Mouse (Mus musculus) spleen, adult 2 months (tissue): Measurements from ENCODE around the gene Ext2. TPM values are rescaled to one million over a fixed set of nuclear protein-coding genes. Genes with fewer than 3 reads are reported as not detected.

ENCODE experiments used
- DNase-seq, 2 experiments: peaks; one replicate each; pipeline versions ENCODE4 v3.0.0 to v3.0.0-alpha.2; 2012 to 2021; ENCODE audit warnings: low spot score in 2 of 2, low read depth in 1 of 2
- H3K27ac ChIP-seq: fragments of 200-500 bp; 2 replicates; pipeline ENCODE4 v1.5.1; 2012; ENCODE audit warnings: low read length, inconsistent platforms; ENCODE audit not compliant: insufficient read depth
- H3K27me3 ChIP-seq: fragments of 200-500 bp; 2 replicates; pipeline ENCODE4 v1.6.1; 2012; ENCODE audit warnings: mild to moderate bottlenecking, moderate library complexity, low read length, inconsistent platforms; ENCODE audit not compliant: control insufficient read depth, insufficient read depth
- H3K36me3 ChIP-seq: fragments of 200-500 bp; 2 replicates; pipeline ENCODE4 v1.6.1; 2012; ENCODE audit warnings: mild to moderate bottlenecking, low read length, inconsistent platforms; ENCODE audit not compliant: control insufficient read depth, insufficient read depth
- H3K4me1 ChIP-seq: fragments of 200-500 bp; 2 replicates; pipeline ENCODE4 v1.6.1; 2011; ENCODE audit warnings: inconsistent platforms; ENCODE audit not compliant: control insufficient read depth, insufficient read depth, insufficient read length
- H3K4me3 ChIP-seq: fragments of 200-500 bp; 2 replicates; pipeline ENCODE4 v1.5.1; 2011; ENCODE audit warnings: mild to moderate bottlenecking, inconsistent platforms; ENCODE audit not compliant: insufficient read depth, insufficient read length; ENCODE audit errors: extremely low read depth
- CTCF ChIP-seq: fragments of 200-500 bp; IDR thresholded peaks from 2 replicates; pipeline ENCODE4 v1.5.1; 2011; ENCODE audit warnings: mild to moderate bottlenecking, inconsistent platforms; ENCODE audit not compliant: insufficient read depth, insufficient read length, insufficient replicate concordance; ENCODE audit errors: extremely low read depth
- POLR2A ChIP-seq: fragments of 200-500 bp; IDR thresholded peaks from 2 replicates; pipeline ENCODE4 v1.6.1; 2011; ENCODE audit warnings: low read depth, low read length, inconsistent platforms
- WGBS: fragments of 180-500 bp; shearing (Covaris S2); methylation state at CpG from one replicate; pipeline ENCODE4 v1.1.7; 2018; 5-methylcytosine and 5-hydroxymethylcytosine counted together
- polyA plus RNA-seq: library from polyadenylated mRNA; depleted of rRNA; stranded (reverse); fragments of >200 nt; gene quantifications from 2 replicates; pipeline ENCODE4 v1.2.3, GENCODE M21; 2012

Gene Ext2
- polyA plus RNA-seq, 1 experiment: 23.9 TPM

- no peaks in the 10 kb centered on the region for H3K36me3 ChIP-seq
- no peaks in the 10 kb centered on the region; the same call in 1 of the 2 replicates for H3K4me1 ChIP-seq
- no peaks in the 10 kb centered on the region for H3K27me3 ChIP-seq
- DNase-seq: no peak
- no peak overlapping the region for H3K4me3 ChIP-seq
- TF ChIP-seq POLR2A: no peak
- no peak for TF ChIP-seq CTCF
- 87% methylated on average over 4 of the region's 4 CpGs for WGBS
- H3K27ac ChIP-seq: no peak overlapping the region
Measured at GRCm38 (mm10) chr2:93770895-93771294, 51.5 kb downstream of the Ext2 start.

- TF ChIP-seq CTCF (no peak), POLR2A (no peak)
- Histone ChIP-seq H3K27ac (no peak overlapping the region), H3K4me3 (no peak overlapping the region), H3K27me3 (no peaks in the 10 kb centered on the region), H3K4me1 (no peaks in the 10 kb centered on the region; the same call in 1 of the 2 replicates), H3K36me3 (no peaks in the 10 kb centered on the region)
- WGBS: 91% methylated on average over 6 of the region's 6 CpGs
- no peak for DNase-seq
Measured at GRCm38 (mm10) chr2:93769875-93770274, 52.5 kb downstream of the Ext2 start.

DNA sequence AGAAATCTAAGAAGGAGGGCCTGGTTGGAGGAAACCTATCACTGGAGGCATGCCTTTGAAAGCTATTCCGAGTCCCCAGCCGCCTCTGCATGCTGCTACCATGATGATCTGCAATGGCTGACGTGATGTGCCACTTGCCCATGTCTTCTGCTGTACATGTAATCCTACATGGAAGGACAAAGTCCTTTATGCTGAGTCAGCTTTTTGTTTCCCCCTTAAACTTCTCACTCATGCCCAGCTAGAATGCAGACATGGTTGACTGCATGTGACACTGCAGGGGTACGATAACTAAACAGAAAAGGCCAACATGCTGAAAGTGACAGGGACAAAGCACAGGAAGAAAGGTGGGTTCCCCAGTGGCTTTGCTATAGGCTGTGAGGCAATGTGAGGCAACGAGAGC lies 56.6 kb downstream of the Ext2 start:
- Histone ChIP-seq H3K27ac (no peak overlapping the region), H3K4me1 (no peaks in the 10 kb centered on the region), H3K27me3 (no peaks in the 10 kb centered on the region), H3K36me3 (peaks cover 6% of the 10 kb centered on the region; the same call in 1 of the 2 replicates), H3K4me3 (no peak overlapping the region)
- WGBS: 87% methylated on average over 5 of the region's 5 CpGs
- TF ChIP-seq POLR2A (no peak), CTCF (no peak)
- DNase-seq: no peak

DNA sequence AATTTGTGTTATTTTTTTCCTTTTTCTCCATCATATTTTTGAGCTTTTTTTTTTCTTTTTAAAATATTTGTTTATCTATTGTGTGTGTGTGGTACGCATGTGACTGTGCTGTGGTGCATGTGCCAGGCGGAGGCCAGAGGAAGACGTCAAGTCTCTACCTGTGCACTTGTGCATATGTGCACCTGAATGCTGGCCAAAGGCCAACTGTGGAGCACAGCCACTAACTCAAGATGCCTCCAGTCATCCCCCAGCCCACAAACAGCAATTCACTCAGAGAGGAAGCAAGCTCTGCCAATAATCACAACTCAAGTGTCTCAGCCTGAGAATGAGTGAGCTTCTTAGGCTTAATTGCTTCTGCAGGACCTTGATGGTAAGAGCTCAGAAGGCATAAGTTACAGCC lies 58.2 kb downstream of the Ext2 start:
- no peak overlapping the region for H3K27ac ChIP-seq
- DNase-seq: no peak
- H3K27me3 ChIP-seq: no peaks in the 10 kb centered on the region
- H3K4me1 ChIP-seq: no peaks in the 10 kb centered on the region
- no peak overlapping the region for H3K4me3 ChIP-seq
- H3K36me3 ChIP-seq: peaks cover 6% of the 10 kb centered on the region; the same call in 1 of the 2 replicates
- TF ChIP-seq POLR2A (no peak), CTCF (no peak)
- 97% methylated on average over 3 of the region's 3 CpGs for WGBS

- WGBS: 77% methylated on average over 3 of the region's 3 CpGs
- DNase-seq: no peak
- no peak overlapping the region for H3K4me3 ChIP-seq
- H3K4me1 ChIP-seq: 0 out of 2 replicates have a peak, but pooled peaks cover 2% of the 10 kb centered on the region
- H3K27me3 ChIP-seq: no peaks in the 10 kb centered on the region
- peaks cover 6% of the 10 kb centered on the region; the same call in 1 of the 2 replicates for H3K36me3 ChIP-seq
- no peak overlapping the region for H3K27ac ChIP-seq
- no peak for TF ChIP-seq POLR2A
Measured at GRCm38 (mm10) chr2:93760389-93760788, 62.0 kb downstream of the Ext2 start.

GRCm38 (mm10) chr2:93759173-93759572 lies 63.2 kb downstream of the Ext2 start:
- H3K4me3 ChIP-seq: no peak overlapping the region
- H3K4me1 ChIP-seq: 0 out of 2 replicates have a peak, but pooled peaks cover 2% of the 10 kb centered on the region
- peaks cover 6% of the 10 kb centered on the region; the same call in 1 of the 2 replicates for H3K36me3 ChIP-seq
- no peaks in the 10 kb centered on the region for H3K27me3 ChIP-seq
- no peak for DNase-seq
- WGBS: 46% methylated on average over 7 of the region's 7 CpGs
- TF ChIP-seq CTCF (no peak), POLR2A (no peak)
- no peak overlapping the region for H3K27ac ChIP-seq

- no peak for DNase-seq
- peaks cover 6% of the 10 kb centered on the region; the same call in 1 of the 2 replicates for H3K36me3 ChIP-seq
- H3K27me3 ChIP-seq: no peaks in the 10 kb centered on the region
- 0 out of 2 replicates have a peak, but pooled peaks cover 2% of the 10 kb centered on the region for H3K4me1 ChIP-seq
- TF ChIP-seq POLR2A (no peak), CTCF (no peak)
- WGBS: 88% methylated on average over 6 of the region's 6 CpGs
- H3K27ac ChIP-seq: no peak overlapping the region
- H3K4me3 ChIP-seq: no peak overlapping the region
Measured at GRCm38 (mm10) chr2:93758298-93758697, 64.1 kb downstream of the Ext2 start.
